Comparison of ENCODE assay signal across 23 mouse cellular contexts in genomic region chr6:120641866-120642378, GRCm38 (mm10). TPM values are rescaled to one million over a fixed set of nuclear protein-coding genes. Genes with fewer than 3 reads are reported as not detected.
A peak's percentile ranks its signal among the peaks of the same experiment; 100 is the strongest.
DNase-seq lines count a peak whose midpoint lies in the region; ATAC-seq and TF ChIP-seq lines count a peak whose summit lies in the region.
"Had no signal": no experiment of that assay in that cellular context is flagged by ENCODE, and none has a peak within 500 bp of the region (broad histone marks: within the 10 kb centered on the region; RNA-seq: fewer than 3 reads in every experiment).

No protein-coding gene starts in this region.

- no peak for ATAC-seq in megakaryocyte-erythroid progenitor cell, adult 5-6 weeks (replicated peaks; ENCODE audit: low FRiP score, low TSS enrichment, poor library complexity, severe bottlenecking)
- ATAC-seq: forebrain, embryonic 14.5 days; inflammation-experienced regulatory T-cells, adult 6 months; liver, postnatal 0 days; midbrain, embryonic 15.5 days had no signal

- peak; percentile 35 for DNase-seq in ovary, adult 18-20 months (ENCODE audit: low spot score)
- no peak for DNase-seq in ovary, postnatal 10 days (ENCODE audit: low spot score)
- DNase-seq in 3T3-L1 (ENCODE audit: low read depth, low spot score), result peak; percentile 59
- peak; percentile 25 for DNase-seq in Muller cell, postnatal 12 days (ENCODE audit: inconsistent ontology term)
- DNase-seq in lung, postnatal 36 days, result peak; percentile 54
- no peak for DNase-seq in cerebellum, adult 11-12 months
- DNase-seq in heart, adult 2 months, result no peak
- DNase-seq: cerebellum, adult 9-10 months; gastrocnemius, postnatal 25 days; heart, postnatal 10 days; kidney, adult 8-10 months; kidney, postnatal 25 days; liver, postnatal 0 days; right cerebral cortex, postnatal 14 days; thymus, adult 2 months had no signal

- no peak overlapping the region for H3K9ac ChIP-seq in heart, adult 2 months (ENCODE audit: low read depth, low read length)
- H3K9ac ChIP-seq: hindbrain, embryonic 12.5 days; liver, postnatal 0 days; midbrain, embryonic 15.5 days had no signal

- intact Hi-C loops in heart, adult 2 months (cut with DNase I), result no loop called here

- no peaks in the 10 kb centered on the region for H3K79me2 ChIP-seq in heart, adult 2 months (replicated peaks; ENCODE audit: control insufficient read depth, insufficient read depth, low read length)

- TF ChIP-seq CTCF in heart, adult 2 months (IDR thresholded peaks at IDR 0.05), result no peak

- H3K4me1 ChIP-seq in heart, adult 2 months (ENCODE audit: control insufficient read depth, insufficient read depth, low read length), result peaks cover 6% of the 10 kb centered on the region
- H3K4me1 ChIP-seq: midbrain, embryonic 15.5 days had no signal

- 87% methylated on average over 11 of the region's 11 CpGs for WGBS in heart, adult 2 months

- TF ChIP-seq POLR2A in heart, adult 2 months (IDR thresholded peaks at IDR 0.05; ENCODE audit: insufficient read depth, low read depth, low read length), result no peak

- no peak overlapping the region for H3K4me3 ChIP-seq in heart, adult 2 months
- H3K4me3 ChIP-seq: embryonic facial prominence, embryonic 10.5 days; hindbrain, embryonic 12.5 days; limb, embryonic 10.5 days; midbrain, embryonic 15.5 days had no signal

- TF ChIP-seq EP300 in heart, adult 2 months (IDR thresholded peaks at IDR 0.05; ENCODE audit: insufficient read depth, low read depth, low read length), result no peak

- H3K27ac ChIP-seq in heart, adult 2 months, result no peak overlapping the region
- H3K27ac ChIP-seq: embryonic facial prominence, embryonic 10.5 days; hindbrain, embryonic 12.5 days; limb, embryonic 10.5 days; midbrain, embryonic 15.5 days had no signal

- H3K36me3 ChIP-seq in heart, adult 2 months (ENCODE audit: control insufficient read depth, insufficient read depth, low read length), result 0 out of 2 replicates have a peak, but pooled peaks cover under 1% of the 10 kb centered on the region
- H3K36me3 ChIP-seq: embryonic facial prominence, embryonic 10.5 days; G1E; hindbrain, embryonic 12.5 days; limb, embryonic 10.5 days; midbrain, embryonic 15.5 days had no signal

- H3K27me3 ChIP-seq in heart, adult 2 months (ENCODE audit: control insufficient read depth, insufficient read depth, low read length), result no peaks in the 10 kb centered on the region
- H3K27me3 ChIP-seq: hindbrain, embryonic 12.5 days; midbrain, embryonic 15.5 days had no signal

RNA-seq across cellular contexts. Expression of gene Cecr2, which starts 24.2 kb away (rescaled TPM):
- 10.0 and 20.7 TPM in 2 replicates for total RNA-seq in megakaryocyte-erythroid progenitor cell, adult 5-6 weeks (2014; fragmentation: Nextera tagmentation)
- 10.9 and 11.8 TPM in 2 replicates for total RNA-seq in megakaryocyte-erythroid progenitor cell, adult 5-6 weeks (2017)
- 10 to 100 TPM; 12.9 to 17.4 TPM for total RNA-seq in heart, adult 2 months (2021)
- polyA plus RNA-seq in heart, adult 2 months (2012; rRNA removed), result 7.0 and 9.5 TPM in 2 replicates

Comparison
In these comparisons a context has a peak if more than half of its experiments do, and no peak if none do; other contexts are left out.
1. DNase-seq: peak in ovary, adult 18-20 months (single experiment), 3T3-L1 (single experiment), Muller cell, postnatal 12 days (single experiment) and lung, postnatal 36 days (single experiment); none in ovary, postnatal 10 days (single experiment), cerebellum, adult 11-12 months (single experiment) and heart, adult 2 months (0 of 2).